Mouse (Mus musculus) left cerebral cortex, adult 9 months (tissue): ENCODE measurements at regions not wholly inside any gene's neighbourhood (a gene's known extent, or its start where the extent isn't known, plus 50 kb on each side); places are given as distances from the start of the nearest gene placed in this dataset.
"Not testable (repeated sequence)": the region's sequence is repeated elsewhere in the genome, so short reads cannot be mapped to it uniquely, and the experiment has no call there.

Experiments
- DNase-seq, 2 experiments: peaks; one replicate each; pipeline ENCODE4 v3.0.0; 2022; ENCODE audit warnings: low spot score in 2 of 2

DNA sequence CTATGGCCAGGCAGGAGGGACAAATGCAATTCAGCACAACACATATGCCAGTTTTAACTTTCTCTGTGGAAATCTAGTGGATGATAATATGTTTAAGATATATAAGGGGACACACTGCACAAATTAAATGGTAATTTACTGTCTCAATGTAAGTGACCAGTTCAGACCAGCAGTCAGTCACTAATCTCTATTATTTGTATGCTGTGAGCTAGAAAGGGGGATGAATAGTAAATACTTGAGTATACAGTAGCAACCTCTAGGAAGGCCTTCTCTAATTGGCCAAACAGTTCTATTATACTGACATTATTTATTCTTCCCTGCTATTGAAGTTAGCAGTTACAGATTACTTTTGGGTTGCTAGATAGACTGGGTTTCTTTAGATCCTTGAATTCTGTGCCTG lies 391.2 kb downstream of the Fign start:
- no peak for DNase-seq

GRCm38 (mm10) chr2:63706183-63706582 lies 391.7 kb downstream of the Fign start:
- DNase-seq = no peak

- DNase-seq = peak in 1 of 2 experiments; percentile 24
Observed at GRCm38 (mm10) chr2:63702333-63703096, 395.3 kb downstream of the Fign start.

GRCm38 (mm10) chr2:63701861-63702260 lies 396.0 kb downstream of the Fign start:
- no peak for DNase-seq

- peak in 1 of 2 experiments; percentile 13 for DNase-seq
Observed at GRCm38 (mm10) chr2:63700255-63700654, 397.6 kb downstream of the Fign start.

DNA sequence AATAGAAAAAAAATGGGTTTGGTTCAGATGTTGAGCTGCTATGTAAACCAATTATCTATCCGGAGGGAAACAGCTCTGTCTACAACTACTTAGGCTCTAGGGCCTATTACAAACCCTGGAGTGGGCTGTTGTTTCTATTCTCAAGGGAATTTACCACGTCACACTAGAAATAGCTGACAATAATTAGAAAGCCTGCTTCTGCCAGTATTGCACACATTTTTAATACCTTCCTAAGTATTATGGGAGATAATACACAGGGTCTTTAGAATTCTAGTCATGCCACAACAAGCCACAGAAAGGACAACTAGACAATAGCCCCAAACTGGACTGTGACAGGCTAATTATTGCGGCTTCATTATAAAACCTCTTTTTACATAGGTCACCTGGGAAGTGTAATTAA lies 428.1 kb downstream of the Fign start:
- no peak for DNase-seq

- DNase-seq = no peak
Observed at GRCm38 (mm10) chr2:63668784-63669183, 429.1 kb downstream of the Fign start.

GRCm38 (mm10) chr2:63659947-63660346 lies 437.9 kb downstream of the Fign start:
- not testable (repeated sequence) for DNase-seq
